Mouse (Mus musculus): ENCODE results near the gene Myh3. TPM values are rescaled to one million over a fixed set of nuclear protein-coding genes. Genes with fewer than 3 reads are reported as not detected.

Myh3 gene
- 0.10 and 0.45 TPM in 2 replicates for polyA plus RNA-seq (2014; fragmentation: Nextera tagmentation; extraction: Ambion mirVana)

GRCm38 (mm10) chr11:67078000-67078399 is at the start of gene Myh3:
TSS of gene Myh3 (plus strand) at chr11:67078300.
- Histone ChIP-seq H3K27me3 (ENCODE audit: control insufficient read depth, insufficient read depth, low read length) (no peaks in the 10 kb centered on the region), H3K27ac (ENCODE audit: low read depth, low read length) (no peak within 1 kb of the TSS), H3K9ac (ENCODE audit: low read depth, low read length) (no peak within 1 kb of the TSS), H3K9me3 (ENCODE audit: control insufficient read depth, low read length) (no peaks in the 10 kb centered on the region), H3K4me1 (ENCODE audit: control insufficient read depth, insufficient read depth, low read length) (no peaks in the 10 kb centered on the region), H3K4me2 (replicated peaks; ENCODE audit: low read depth, low read length) (no peak within 1 kb of the TSS), H3K36me3 (ENCODE audit: control insufficient read depth, insufficient read depth, low read length) (no peaks in the 10 kb centered on the region), H3K4me3 (ENCODE audit: low read length) (no peak within 1 kb of the TSS)
- 90% methylated on average over 5 of the region's 5 CpGs for whole genome bisulfite sequencing
- no peak for ATAC-seq (ENCODE audit: low FRiP score, low TSS enrichment)

DNA sequence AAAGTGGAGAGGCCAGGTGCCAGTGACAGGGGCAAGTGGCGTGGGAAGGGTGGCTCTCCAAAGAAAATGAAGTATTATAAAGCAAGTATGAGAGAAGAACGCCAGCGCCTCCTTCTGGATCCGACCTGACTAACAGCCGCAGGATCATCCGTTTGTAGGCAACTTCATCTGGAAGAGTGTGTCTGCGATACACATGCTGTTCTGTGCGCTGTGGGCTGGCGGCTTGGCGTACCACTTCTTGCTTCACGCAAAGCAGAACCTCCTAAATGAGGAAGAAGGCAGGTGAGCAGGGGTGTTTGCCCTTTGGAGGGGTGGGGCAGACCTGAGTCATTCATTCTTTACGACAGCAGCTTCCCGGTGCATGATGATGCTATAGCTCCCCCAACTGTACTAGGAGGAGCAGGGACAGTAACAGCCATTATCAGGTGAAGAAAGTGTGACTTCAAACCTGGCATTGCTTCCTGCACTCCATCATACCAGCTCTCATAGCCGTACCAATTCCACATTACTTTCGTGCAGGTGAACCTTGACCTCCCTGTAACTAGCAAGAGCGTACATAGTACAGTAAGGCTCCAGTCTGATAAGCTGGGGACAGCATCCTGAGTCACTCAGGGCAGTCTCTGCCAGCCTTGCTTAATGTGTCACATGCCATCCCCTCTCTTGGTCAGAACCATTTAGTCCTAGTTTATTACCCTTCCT is 47.0 kb upstream of the Myh3 start:
- Histone ChIP-seq H3K4me3 (ENCODE audit: low read length) (no peak overlapping the region), H3K4me1 (ENCODE audit: control insufficient read depth, insufficient read depth, low read length) (no peaks in the 10 kb centered on the region), H3K9me3 (ENCODE audit: control insufficient read depth, low read length) (no peaks in the 10 kb centered on the region), H3K9ac (ENCODE audit: low read depth, low read length) (no peak overlapping the region), H3K27ac (ENCODE audit: low read depth, low read length) (no peak overlapping the region), H3K36me3 (ENCODE audit: control insufficient read depth, insufficient read depth, low read length) (no peaks in the 10 kb centered on the region), H3K27me3 (ENCODE audit: control insufficient read depth, insufficient read depth, low read length) (no peaks in the 10 kb centered on the region), H3K4me2 (replicated peaks; ENCODE audit: low read depth, low read length) (no peak overlapping the region)
- ATAC-seq (ENCODE audit: low FRiP score, low TSS enrichment) = no peak
- 59% methylated on average over 16 of the region's 16 CpGs for whole genome bisulfite sequencing

DNA sequence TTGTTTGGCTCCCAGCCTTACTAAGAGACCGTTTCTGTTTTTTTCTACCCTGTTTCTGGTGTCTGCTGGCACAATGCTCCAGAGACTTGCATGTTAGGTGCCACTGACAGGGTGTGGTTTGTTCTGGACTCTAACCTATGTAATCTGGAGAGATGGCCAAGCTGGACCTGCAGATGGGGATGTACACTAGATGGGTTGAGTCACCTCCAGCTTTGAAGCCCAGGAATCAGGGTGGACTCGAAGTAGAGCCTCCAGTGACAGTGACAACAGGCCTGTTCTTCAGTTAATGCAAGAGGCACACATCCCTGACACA is 46.5 kb upstream of the Myh3 start:
- H3K36me3 ChIP-seq (ENCODE audit: control insufficient read depth, insufficient read depth, low read length) = no peaks in the 10 kb centered on the region
- no peak overlapping the region for H3K4me3 ChIP-seq (ENCODE audit: low read length)
- no peak for ATAC-seq (ENCODE audit: low FRiP score, low TSS enrichment)
- WGBS = 58% methylated on average over 2 of the region's 2 CpGs
- no peak overlapping the region for H3K4me2 ChIP-seq (replicated peaks; ENCODE audit: low read depth, low read length)
- H3K9me3 ChIP-seq (ENCODE audit: control insufficient read depth, low read length) = no peaks in the 10 kb centered on the region
- H3K9ac ChIP-seq (ENCODE audit: low read depth, low read length) = no peak overlapping the region
- no peaks in the 10 kb centered on the region for H3K4me1 ChIP-seq (ENCODE audit: control insufficient read depth, insufficient read depth, low read length)
- no peaks in the 10 kb centered on the region for H3K27me3 ChIP-seq (ENCODE audit: control insufficient read depth, insufficient read depth, low read length)
- H3K27ac ChIP-seq (ENCODE audit: low read depth, low read length) = no peak overlapping the region

DNA sequence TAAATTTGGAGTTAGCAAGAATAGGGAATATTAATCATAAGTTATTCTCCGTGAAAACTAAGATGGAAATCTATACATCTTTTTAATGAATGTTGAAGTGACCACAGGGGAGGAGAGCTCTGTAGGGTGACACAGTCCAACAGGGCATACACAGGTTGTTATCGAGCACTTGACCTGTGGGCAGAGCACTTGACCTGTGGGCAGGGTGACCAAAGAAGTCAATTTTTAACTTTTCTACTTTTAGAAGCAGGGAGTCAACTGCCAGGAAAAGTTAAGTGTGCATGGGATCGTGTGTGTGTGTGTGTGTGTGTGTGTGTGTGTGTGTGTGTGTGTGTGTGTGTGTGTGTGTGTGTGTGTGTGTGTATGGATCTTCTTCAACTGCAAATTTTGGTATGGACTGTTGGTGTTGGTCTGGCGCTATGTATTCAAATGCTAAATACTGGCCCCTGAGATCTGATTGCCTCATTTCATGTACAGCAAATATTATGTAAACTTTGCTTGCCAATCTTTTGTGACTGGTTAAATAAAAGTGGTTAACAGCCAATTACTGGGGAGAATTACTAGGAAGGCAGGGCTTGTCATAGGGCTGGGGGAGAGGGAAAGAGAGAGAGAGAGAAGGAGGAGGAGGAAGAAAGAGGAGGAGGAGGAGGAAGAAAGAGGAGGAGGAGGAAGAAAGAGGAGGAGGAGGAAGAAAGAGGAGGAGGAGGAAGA is 43.2 kb upstream of the Myh3 start:
- H3K4me2 ChIP-seq (replicated peaks; ENCODE audit: low read depth, low read length) = no peak overlapping the region
- no peak overlapping the region for H3K9ac ChIP-seq (ENCODE audit: low read depth, low read length)
- H3K27ac ChIP-seq (ENCODE audit: low read depth, low read length) = no peak overlapping the region
- WGBS = 76% methylated on average over 4 of the region's 4 CpGs
- no peak overlapping the region for H3K4me3 ChIP-seq (ENCODE audit: low read length)
- H3K4me1 ChIP-seq (ENCODE audit: control insufficient read depth, insufficient read depth, low read length) = no peaks in the 10 kb centered on the region
- no peak for ATAC-seq (ENCODE audit: low FRiP score, low TSS enrichment)
- no peaks in the 10 kb centered on the region for H3K27me3 ChIP-seq (ENCODE audit: control insufficient read depth, insufficient read depth, low read length)
- H3K9me3 ChIP-seq (ENCODE audit: control insufficient read depth, low read length) = no peaks in the 10 kb centered on the region
- peaks cover 23% of the 10 kb centered on the region for H3K36me3 ChIP-seq (ENCODE audit: control insufficient read depth, insufficient read depth, low read length)

- H3K27me3 ChIP-seq (ENCODE audit: control insufficient read depth, insufficient read depth, low read length) = no peaks in the 10 kb centered on the region
- H3K4me3 ChIP-seq (ENCODE audit: low read length) = no peak overlapping the region
- no peaks in the 10 kb centered on the region for H3K9me3 ChIP-seq (ENCODE audit: control insufficient read depth, low read length)
- WGBS = 93% methylated on average over 6 of the region's 6 CpGs
- H3K27ac ChIP-seq (ENCODE audit: low read depth, low read length) = no peak overlapping the region
- no peak for ATAC-seq (ENCODE audit: low FRiP score, low TSS enrichment)
- H3K36me3 ChIP-seq (ENCODE audit: control insufficient read depth, insufficient read depth, low read length) = peaks cover 34% of the 10 kb centered on the region
- no peak overlapping the region for H3K9ac ChIP-seq (ENCODE audit: low read depth, low read length)
- H3K4me2 ChIP-seq (replicated peaks; ENCODE audit: low read depth, low read length) = no peak overlapping the region
- no peaks in the 10 kb centered on the region for H3K4me1 ChIP-seq (ENCODE audit: control insufficient read depth, insufficient read depth, low read length)
Observed at GRCm38 (mm10) chr11:67036229-67036628, 41.9 kb upstream of the Myh3 start.

- peaks cover 41% of the 10 kb centered on the region for H3K36me3 ChIP-seq (ENCODE audit: control insufficient read depth, insufficient read depth, low read length)
- no peak overlapping the region for H3K9ac ChIP-seq (ENCODE audit: low read depth, low read length)
- no peaks in the 10 kb centered on the region for H3K4me1 ChIP-seq (ENCODE audit: control insufficient read depth, insufficient read depth, low read length)
- H3K4me3 ChIP-seq (ENCODE audit: low read length) = no peak overlapping the region
- ATAC-seq (ENCODE audit: low FRiP score, low TSS enrichment) = no peak
- no peak overlapping the region for H3K27ac ChIP-seq (ENCODE audit: low read depth, low read length)
- H3K9me3 ChIP-seq (ENCODE audit: control insufficient read depth, low read length) = no peaks in the 10 kb centered on the region
- WGBS = 95% methylated on average over 9 of the region's 9 CpGs
- H3K4me2 ChIP-seq (replicated peaks; ENCODE audit: low read depth, low read length) = no peak overlapping the region
- no peaks in the 10 kb centered on the region for H3K27me3 ChIP-seq (ENCODE audit: control insufficient read depth, insufficient read depth, low read length)
Observed at GRCm38 (mm10) chr11:67036892-67037291, 41.2 kb upstream of the Myh3 start.

- Histone ChIP-seq H3K4me1 (ENCODE audit: control insufficient read depth, insufficient read depth, low read length) (no peaks in the 10 kb centered on the region), H3K4me2 (replicated peaks; ENCODE audit: low read depth, low read length) (no peak overlapping the region), H3K9me3 (ENCODE audit: control insufficient read depth, low read length) (no peaks in the 10 kb centered on the region), H3K9ac (ENCODE audit: low read depth, low read length) (no peak overlapping the region), H3K4me3 (ENCODE audit: low read length) (no peak overlapping the region), H3K27me3 (ENCODE audit: control insufficient read depth, insufficient read depth, low read length) (no peaks in the 10 kb centered on the region), H3K36me3 (ENCODE audit: control insufficient read depth, insufficient read depth, low read length) (peaks cover 41% of the 10 kb centered on the region), H3K27ac (ENCODE audit: low read depth, low read length) (no peak overlapping the region)
- WGBS = 87% methylated on average over 3 of the region's 3 CpGs
- ATAC-seq (ENCODE audit: low FRiP score, low TSS enrichment) = no peak
Observed at GRCm38 (mm10) chr11:67039799-67040198, 38.3 kb upstream of the Myh3 start.

GRCm38 (mm10) chr11:67040483-67040882 is 37.6 kb upstream of the Myh3 start:
- Histone ChIP-seq H3K36me3 (ENCODE audit: control insufficient read depth, insufficient read depth, low read length) (peaks cover 41% of the 10 kb centered on the region), H3K4me3 (ENCODE audit: low read length) (no peak overlapping the region), H3K27ac (ENCODE audit: low read depth, low read length) (no peak overlapping the region), H3K9ac (ENCODE audit: low read depth, low read length) (no peak overlapping the region), H3K9me3 (ENCODE audit: control insufficient read depth, low read length) (no peaks in the 10 kb centered on the region), H3K4me1 (ENCODE audit: control insufficient read depth, insufficient read depth, low read length) (no peaks in the 10 kb centered on the region), H3K4me2 (replicated peaks; ENCODE audit: low read depth, low read length) (no peak overlapping the region), H3K27me3 (ENCODE audit: control insufficient read depth, insufficient read depth, low read length) (no peaks in the 10 kb centered on the region)
- ATAC-seq (ENCODE audit: low FRiP score, low TSS enrichment) = no peak
- 97% methylated on average over 6 of the region's 6 CpGs for WGBS

DNA sequence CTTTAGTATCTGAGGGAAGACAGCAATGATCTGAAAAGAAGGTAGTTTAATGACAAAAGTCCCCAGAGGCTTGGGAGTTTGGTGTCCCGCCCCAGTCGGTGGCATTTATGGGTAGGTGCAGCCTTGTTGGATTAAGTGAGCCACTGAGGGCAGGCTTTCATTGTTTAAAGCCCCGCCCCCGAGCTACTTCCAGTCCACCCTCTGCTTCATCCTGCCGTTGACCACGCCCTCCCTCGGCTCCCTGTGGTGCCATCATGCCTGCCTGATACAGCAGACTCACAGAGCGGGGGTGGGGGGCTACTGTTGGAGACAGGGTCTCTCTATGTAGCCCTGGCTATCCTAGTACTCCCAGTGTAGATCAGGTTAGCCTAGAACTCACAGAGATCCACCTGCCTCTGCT is 35.1 kb upstream of the Myh3 start:
- Histone ChIP-seq H3K4me2 (replicated peaks; ENCODE audit: low read depth, low read length) (no peak overlapping the region), H3K9ac (ENCODE audit: low read depth, low read length) (no peak overlapping the region), H3K27ac (ENCODE audit: low read depth, low read length) (no peak overlapping the region), H3K36me3 (ENCODE audit: control insufficient read depth, insufficient read depth, low read length) (peaks cover 36% of the 10 kb centered on the region), H3K4me1 (ENCODE audit: control insufficient read depth, insufficient read depth, low read length) (no peaks in the 10 kb centered on the region), H3K9me3 (ENCODE audit: control insufficient read depth, low read length) (no peaks in the 10 kb centered on the region), H3K27me3 (ENCODE audit: control insufficient read depth, insufficient read depth, low read length) (no peaks in the 10 kb centered on the region), H3K4me3 (ENCODE audit: low read length) (no peak overlapping the region)
- ATAC-seq (ENCODE audit: low FRiP score, low TSS enrichment) = no peak
- 52% methylated on average over 8 of the region's 8 CpGs for WGBS

Data from kidney, embryonic 14.5 days (tissue).